Mouse (Mus musculus) MEL (cell line): Measurements from ENCODE around the gene Kcnn3.

Experiments used
- CTCF ChIP-seq, 3 experiments: IDR thresholded peaks in 2 of 3; conservative IDR thresholded peaks in 1 of 3; 2 replicates each; pipeline ENCODE4 v1.5.1; 2011 to 2012; ENCODE audit warnings: low read length in 3 of 3, low read depth in 2 of 3, mild to moderate bottlenecking in 2 of 3, improper control_type of control experiment in 1 of 3, inconsistent platforms in 1 of 3, mixed read lengths in 1 of 3, moderate library complexity in 1 of 3; ENCODE audit not compliant: control insufficient read depth in 1 of 3, insufficient read depth in 1 of 3, poor library complexity in 1 of 3, severe bottlenecking in 1 of 3
- POLR2AphosphoS2 ChIP-seq: IDR thresholded peaks from 2 replicates; pipeline ENCODE4 v1.6.1; 2011; ENCODE audit warnings: low read length, improper control_type of control experiment
- POLR2AphosphoS5 ChIP-seq: IDR thresholded peaks from 2 replicates; pipeline ENCODE4 v1.6.1; 2012; ENCODE audit warnings: low read depth, borderline replicate concordance, mild to moderate bottlenecking, inconsistent platforms, low read length, moderate library complexity, mixed read lengths
- SIN3A ChIP-seq: IDR thresholded peaks from 2 replicates; pipeline ENCODE4 v1.6.1; 2012; ENCODE audit warnings: low read length, improper control_type of control experiment, inconsistent platforms
- SMC3 ChIP-seq: IDR thresholded peaks from 2 replicates; pipeline ENCODE4 v1.6.1; 2011; ENCODE audit warnings: low read depth, low read length, improper control_type of control experiment
- ZC3H11A ChIP-seq: IDR thresholded peaks from 2 replicates; pipeline ENCODE4 v1.6.1; 2012; ENCODE audit warnings: low read depth, mild to moderate bottlenecking, inconsistent platforms, low read length, improper control_type of control experiment

DNA sequence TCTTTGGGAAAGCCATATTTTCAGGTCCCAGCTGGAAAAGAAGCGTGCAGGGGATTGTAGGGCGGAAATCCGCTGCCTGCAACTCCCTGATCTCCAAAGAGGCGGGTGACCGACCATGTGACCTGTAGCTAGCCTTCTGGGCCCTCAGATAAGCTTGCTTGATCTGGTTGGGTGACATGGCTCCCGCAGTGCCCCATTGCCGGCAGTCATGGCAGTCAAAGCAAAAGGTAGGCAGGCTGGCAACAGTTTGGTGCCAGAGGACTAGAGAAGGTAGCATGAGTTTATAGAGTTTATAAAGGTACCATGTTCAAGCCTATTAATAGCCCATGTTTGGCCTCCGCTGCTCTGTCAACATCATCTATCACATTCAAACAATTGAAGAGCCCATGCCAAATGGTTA, 33.5 kb downstream of the Kcnn3 start:
- no peak for TF ChIP-seq POLR2AphosphoS5
- TF ChIP-seq ZC3H11A: no peak
- TF ChIP-seq CTCF (IDR thresholded peaks at IDR 0.05 in 2 of 3, conservative IDR thresholded peaks at IDR 0.05 in 1 of 3; ENCODE audit: control insufficient read depth in 1 of 3, insufficient read depth in 1 of 3, low read depth in 2 of 3, low read length in 3 of 3, poor library complexity in 1 of 3, severe bottlenecking in 1 of 3): no peak
- TF ChIP-seq SMC3: no peak
- TF ChIP-seq SIN3A: no peak
- no peak for TF ChIP-seq POLR2AphosphoS2
